Mouse (Mus musculus): ENCODE measurements around the gene Slc7a6. TPM values are rescaled to one million over a fixed set of nuclear protein-coding genes. Genes with fewer than 3 reads are reported as not detected.
A peak's percentile ranks its signal among the peaks of the same experiment; 100 is the strongest.

The Slc7a6 gene
- polyA plus RNA-seq, 1 experiment: 25.4 TPM

DNA sequence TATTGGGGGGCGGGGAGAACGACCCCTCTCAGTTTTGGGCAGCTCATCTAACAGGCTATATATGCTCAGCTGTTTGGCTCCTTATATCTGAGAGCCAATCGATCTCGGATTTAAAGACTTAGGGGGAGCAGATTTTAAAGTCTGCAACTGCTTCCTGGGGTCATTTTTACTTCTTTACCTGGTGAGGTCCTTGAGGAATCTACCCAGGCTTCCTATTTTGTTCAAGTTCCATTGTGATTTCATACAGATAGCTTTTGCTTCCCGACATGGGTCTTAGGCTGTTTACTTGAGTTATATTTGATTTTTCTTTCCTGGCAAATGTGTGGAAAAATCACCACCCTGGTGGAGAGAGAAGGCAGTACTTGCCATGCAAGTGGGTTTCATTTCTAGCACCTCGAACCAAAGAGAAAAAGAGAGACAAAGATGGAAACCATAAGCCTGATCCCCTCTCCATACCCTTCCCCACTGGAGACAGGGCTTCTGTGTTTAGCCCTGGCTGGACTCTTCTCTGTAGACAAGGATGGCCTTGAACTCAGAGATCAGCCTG, 1.4 kb downstream of the Slc7a6 start:
- DNase-seq: no peak
- Histone ChIP-seq H3K4me3 (replicated peaks; ENCODE audit: insufficient read depth, low read depth, low read length) (peak overlapping the region; percentile 87), H3K27ac (ENCODE audit: insufficient read depth, low read length) (no peak overlapping the region), H3K27me3 (ENCODE audit: control insufficient read depth, insufficient read depth, low read length) (no peaks in the 10 kb centered on the region), H3K4me1 (ENCODE audit: control insufficient read depth, insufficient read depth, low read length) (no peaks in the 10 kb centered on the region)
- TF ChIP-seq CTCF (IDR thresholded peaks at IDR 0.05; ENCODE audit: borderline replicate concordance, insufficient read depth, low read depth, low read length) (no peak), POLR2A (IDR thresholded peaks at IDR 0.05; ENCODE audit: borderline replicate concordance, insufficient read depth, low read length) (no peak)
- 8% methylated on average over 6 of the region's 6 CpGs for WGBS

GRCm38 (mm10) chr8:106173566-106173965, 4.9 kb downstream of the Slc7a6 start:
- no peak overlapping the region for H3K27ac ChIP-seq (ENCODE audit: insufficient read depth, low read length)
- H3K4me3 ChIP-seq (replicated peaks; ENCODE audit: insufficient read depth, low read depth, low read length): no peak overlapping the region
- TF ChIP-seq POLR2A (IDR thresholded peaks at IDR 0.05; ENCODE audit: borderline replicate concordance, insufficient read depth, low read length) (no peak), CTCF (IDR thresholded peaks at IDR 0.05; ENCODE audit: borderline replicate concordance, insufficient read depth, low read depth, low read length) (no peak)
- WGBS: 93% methylated on average over 3 of the region's 3 CpGs
- no peaks in the 10 kb centered on the region for H3K4me1 ChIP-seq (ENCODE audit: control insufficient read depth, insufficient read depth, low read length)
- no peaks in the 10 kb centered on the region for H3K27me3 ChIP-seq (ENCODE audit: control insufficient read depth, insufficient read depth, low read length)
- DNase-seq: no peak

DNA sequence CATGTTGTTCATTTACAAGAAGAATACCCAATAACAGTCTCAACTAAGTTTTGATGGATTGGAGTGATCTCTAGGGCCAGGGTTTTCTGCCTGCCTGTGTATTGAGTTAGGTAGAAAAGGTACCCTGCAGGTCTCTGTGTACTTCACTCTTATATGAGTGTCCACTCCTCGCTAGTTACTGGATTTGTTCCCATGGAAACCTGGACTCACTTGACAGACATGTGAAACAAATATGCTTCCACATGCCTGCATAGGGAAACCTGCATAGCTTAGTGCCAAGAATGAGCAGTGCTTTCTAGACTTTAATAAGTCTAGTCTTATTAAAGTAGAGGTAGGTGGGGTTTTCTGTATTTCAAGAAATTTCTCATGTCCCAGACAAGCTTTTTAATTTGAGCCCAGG, 8.2 kb downstream of the Slc7a6 start:
- WGBS: 17% methylated on average over 1 of the region's 1 CpGs
- Histone ChIP-seq H3K4me3 (replicated peaks; ENCODE audit: insufficient read depth, low read depth, low read length) (no peak overlapping the region), H3K27ac (ENCODE audit: insufficient read depth, low read length) (no peak overlapping the region), H3K27me3 (ENCODE audit: control insufficient read depth, insufficient read depth, low read length) (no peaks in the 10 kb centered on the region), H3K4me1 (ENCODE audit: control insufficient read depth, insufficient read depth, low read length) (no peaks in the 10 kb centered on the region)
- TF ChIP-seq POLR2A (IDR thresholded peaks at IDR 0.05; ENCODE audit: borderline replicate concordance, insufficient read depth, low read length): no peak
- no peak for TF ChIP-seq CTCF (IDR thresholded peaks at IDR 0.05; ENCODE audit: borderline replicate concordance, insufficient read depth, low read depth, low read length)
- DNase-seq: no peak

GRCm38 (mm10) chr8:106177594-106177993, 8.9 kb downstream of the Slc7a6 start:
- Histone ChIP-seq H3K27me3 (ENCODE audit: control insufficient read depth, insufficient read depth, low read length) (no peaks in the 10 kb centered on the region), H3K4me3 (replicated peaks; ENCODE audit: insufficient read depth, low read depth, low read length) (no peak overlapping the region), H3K4me1 (ENCODE audit: control insufficient read depth, insufficient read depth, low read length) (no peaks in the 10 kb centered on the region), H3K27ac (ENCODE audit: insufficient read depth, low read length) (no peak overlapping the region)
- 98% methylated on average over 1 of the region's 1 CpGs for WGBS
- no peak for DNase-seq
- TF ChIP-seq CTCF (IDR thresholded peaks at IDR 0.05; ENCODE audit: borderline replicate concordance, insufficient read depth, low read depth, low read length): no peak
- no peak for TF ChIP-seq POLR2A (IDR thresholded peaks at IDR 0.05; ENCODE audit: borderline replicate concordance, insufficient read depth, low read length)

DNA sequence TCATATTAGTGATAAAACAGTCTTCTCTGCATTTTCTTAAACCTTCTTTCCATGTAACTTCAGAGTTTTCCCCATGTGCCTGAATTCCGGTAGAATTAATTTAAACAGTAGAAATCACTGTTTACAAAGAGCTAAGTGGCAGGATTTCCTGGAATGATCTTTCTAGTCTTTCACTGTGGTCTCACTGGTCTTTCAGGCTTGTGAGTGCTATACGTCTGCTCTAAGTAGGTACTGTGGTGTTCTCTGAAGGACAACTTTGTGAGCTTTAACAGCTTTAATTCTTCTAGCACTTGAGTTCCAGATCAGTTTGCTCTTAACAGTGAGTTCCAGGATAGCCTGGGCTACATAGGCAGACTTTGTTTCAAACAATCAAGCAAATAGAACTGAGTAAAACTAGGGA, 9.8 kb downstream of the Slc7a6 start:
- Histone ChIP-seq H3K4me3 (replicated peaks; ENCODE audit: insufficient read depth, low read depth, low read length) (no peak overlapping the region), H3K4me1 (ENCODE audit: control insufficient read depth, insufficient read depth, low read length) (no peaks in the 10 kb centered on the region), H3K27me3 (ENCODE audit: control insufficient read depth, insufficient read depth, low read length) (no peaks in the 10 kb centered on the region), H3K27ac (ENCODE audit: insufficient read depth, low read length) (no peak overlapping the region)
- 83% methylated on average over 2 of the region's 2 CpGs for WGBS
- TF ChIP-seq POLR2A (IDR thresholded peaks at IDR 0.05; ENCODE audit: borderline replicate concordance, insufficient read depth, low read length): no peak
- TF ChIP-seq CTCF (IDR thresholded peaks at IDR 0.05; ENCODE audit: borderline replicate concordance, insufficient read depth, low read depth, low read length): no peak
- DNase-seq: no peak

- Histone ChIP-seq H3K27me3 (ENCODE audit: control insufficient read depth, insufficient read depth, low read length) (no peaks in the 10 kb centered on the region), H3K4me1 (ENCODE audit: control insufficient read depth, insufficient read depth, low read length) (peaks cover 6% of the 10 kb centered on the region), H3K4me3 (replicated peaks; ENCODE audit: insufficient read depth, low read depth, low read length) (no peak overlapping the region), H3K27ac (ENCODE audit: insufficient read depth, low read length) (no peak overlapping the region)
- peak; percentile 33 to 47 for DNase-seq
- no peak for TF ChIP-seq POLR2A (IDR thresholded peaks at IDR 0.05; ENCODE audit: borderline replicate concordance, insufficient read depth, low read length)
- no peak for TF ChIP-seq CTCF (IDR thresholded peaks at IDR 0.05; ENCODE audit: borderline replicate concordance, insufficient read depth, low read depth, low read length)
- 15% methylated on average over 8 of the region's 8 CpGs for WGBS
Observed at GRCm38 (mm10) chr8:106185628-106186270, 17.1 kb downstream of the Slc7a6 start.

GRCm38 (mm10) chr8:106186394-106186793, 17.7 kb downstream of the Slc7a6 start:
- H3K4me1 ChIP-seq (ENCODE audit: control insufficient read depth, insufficient read depth, low read length): peaks cover 6% of the 10 kb centered on the region
- 91% methylated on average over 3 of the region's 3 CpGs for WGBS
- no peaks in the 10 kb centered on the region for H3K27me3 ChIP-seq (ENCODE audit: control insufficient read depth, insufficient read depth, low read length)
- no peak for TF ChIP-seq CTCF (IDR thresholded peaks at IDR 0.05; ENCODE audit: borderline replicate concordance, insufficient read depth, low read depth, low read length)
- TF ChIP-seq POLR2A (IDR thresholded peaks at IDR 0.05; ENCODE audit: borderline replicate concordance, insufficient read depth, low read length): no peak
- H3K4me3 ChIP-seq (replicated peaks; ENCODE audit: insufficient read depth, low read depth, low read length): no peak overlapping the region
- no peak for DNase-seq
- H3K27ac ChIP-seq (ENCODE audit: insufficient read depth, low read length): no peak overlapping the region

GRCm38 (mm10) chr8:106189162-106189561, 20.5 kb downstream of the Slc7a6 start:
- Histone ChIP-seq H3K4me1 (ENCODE audit: control insufficient read depth, insufficient read depth, low read length) (peaks cover 6% of the 10 kb centered on the region), H3K27me3 (ENCODE audit: control insufficient read depth, insufficient read depth, low read length) (no peaks in the 10 kb centered on the region), H3K27ac (ENCODE audit: insufficient read depth, low read length) (no peak overlapping the region), H3K4me3 (replicated peaks; ENCODE audit: insufficient read depth, low read depth, low read length) (no peak overlapping the region)
- no peak for DNase-seq
- 94% methylated on average over 4 of the region's 4 CpGs for WGBS
- TF ChIP-seq POLR2A (IDR thresholded peaks at IDR 0.05; ENCODE audit: borderline replicate concordance, insufficient read depth, low read length): no peak
- no peak for TF ChIP-seq CTCF (IDR thresholded peaks at IDR 0.05; ENCODE audit: borderline replicate concordance, insufficient read depth, low read depth, low read length)
